Mouse (Mus musculus): ENCODE results near the gene Mrfap1.

The Mrfap1 gene

DNA sequence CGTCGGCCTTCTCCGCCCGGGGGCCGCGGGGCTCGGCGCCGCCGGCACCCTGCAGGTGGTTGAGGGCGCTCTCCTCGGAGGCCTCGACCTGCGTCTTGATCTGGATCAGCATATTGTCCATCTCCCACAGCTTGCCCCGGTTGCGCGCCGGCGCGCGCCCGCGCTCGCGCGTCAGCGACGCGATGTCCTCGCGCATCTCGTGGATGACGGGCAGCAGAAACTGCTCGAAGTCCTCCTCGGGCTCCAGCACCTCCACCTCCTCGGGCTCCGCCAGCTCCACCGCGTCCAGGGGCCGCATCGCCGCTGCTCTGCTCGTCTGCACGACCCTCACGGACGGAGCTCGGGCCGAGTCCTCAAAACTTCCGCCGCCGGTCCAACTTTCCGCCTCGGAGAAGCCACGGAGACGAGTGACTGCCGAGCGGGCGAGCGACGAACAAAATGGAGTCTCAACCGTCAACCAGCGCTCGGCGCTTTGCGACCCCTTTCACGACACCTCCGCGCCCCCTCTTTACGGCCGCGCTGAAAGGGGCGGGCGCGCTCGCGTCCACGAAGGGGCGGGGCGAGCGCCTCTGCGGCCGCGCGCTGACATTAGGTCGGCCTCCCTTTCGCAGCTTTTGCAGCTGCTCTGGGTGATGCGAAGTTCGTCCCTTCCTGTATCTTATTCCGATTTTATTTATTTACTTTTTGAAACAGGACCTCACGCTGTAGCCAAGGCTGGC is at the start of gene Mrfap1:
Mrfap1 (minus strand) TSS at position 477 of the 719 bp plus-strand sequence.
- peak; percentile 89 for DNase-seq

DNA sequence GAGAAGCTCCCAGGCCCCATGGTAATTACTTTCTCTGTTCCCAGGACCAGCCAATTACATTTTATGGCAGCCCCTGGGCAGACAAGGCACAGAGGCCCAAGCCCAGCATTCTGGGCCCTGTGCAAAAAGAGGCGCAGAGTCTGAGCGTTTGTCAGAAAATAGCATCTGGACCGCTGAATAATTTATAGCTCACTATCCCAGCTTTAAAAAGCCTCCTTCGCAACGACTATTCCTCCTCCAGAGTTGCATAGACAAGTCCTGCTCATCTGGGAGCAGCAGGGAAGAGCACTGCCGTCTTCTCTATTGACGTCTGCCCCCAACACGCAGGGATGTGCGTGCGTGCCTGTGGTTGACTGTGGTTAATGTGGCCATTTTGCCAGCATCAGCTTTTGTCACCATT is 47.9 kb upstream of the Mrfap1 start:
- DNase-seq = no peak

GRCm38 (mm10) chr5:36841701-36842100 is 45.1 kb upstream of the Mrfap1 start:
- no peak for DNase-seq

- DNase-seq = no peak
These were observed 43.5 kb upstream of the Mrfap1 start for GRCm38 (mm10) chr5:36840092-36840491.

DNA sequence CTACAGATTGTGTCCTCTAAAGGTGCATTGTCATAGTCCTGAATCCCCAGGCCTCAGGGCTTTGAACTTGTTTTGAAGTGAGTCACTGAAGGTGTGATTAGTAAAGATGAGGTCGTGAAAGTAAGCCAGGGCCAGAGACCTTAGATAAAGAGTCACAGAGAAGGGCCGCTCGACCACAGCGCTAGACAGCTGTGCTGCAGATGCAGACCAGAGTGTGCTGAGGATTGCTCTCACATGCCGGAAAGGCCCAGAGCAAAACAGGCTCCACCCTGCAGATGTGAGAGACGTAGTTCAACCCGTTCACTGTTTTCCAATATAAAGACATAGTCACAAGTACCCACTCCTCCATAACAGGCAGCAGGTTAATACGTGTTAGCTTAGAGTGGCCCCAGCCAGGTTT is 43.0 kb upstream of the Mrfap1 start:
- DNase-seq = no peak

GRCm38 (mm10) chr5:36839032-36839431 is 42.5 kb upstream of the Mrfap1 start:
- no peak for DNase-seq

- peak in 1 of 2 experiments; percentile 14 for DNase-seq
These were observed 39.4 kb upstream of the Mrfap1 start for GRCm38 (mm10) chr5:36835933-36836332.

- DNase-seq = no peak
These were observed 34.7 kb upstream of the Mrfap1 start for GRCm38 (mm10) chr5:36831272-36831671.

GRCm38 (mm10) chr5:36829913-36830879 is 33.6 kb upstream of the Mrfap1 start, which contains the start of gene Man2b2:
Gene Man2b2, minus strand, starts transcription at chr5:36830653.
- DNase-seq = peak; percentile 70 to 75

DNA sequence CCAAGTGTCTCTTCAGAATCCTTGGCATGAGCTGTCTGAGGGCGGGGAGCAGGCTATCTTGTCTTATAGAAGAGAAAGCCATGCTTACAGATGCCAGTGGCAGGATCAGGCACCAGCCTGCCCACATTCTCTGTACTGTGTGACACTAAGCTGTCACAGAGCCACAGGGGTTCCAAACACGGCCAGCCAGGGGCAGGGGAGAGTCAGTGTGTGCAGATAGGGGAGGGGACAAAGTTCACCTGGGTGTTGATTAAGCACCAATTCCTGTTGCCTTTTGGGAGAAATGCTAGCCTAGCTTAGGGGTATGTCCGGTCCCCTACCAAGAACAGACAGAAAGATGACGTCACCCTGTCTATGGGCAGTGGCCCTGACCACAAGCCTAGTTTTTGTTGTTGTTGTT is 32.5 kb upstream of the Mrfap1 start:
- no peak for DNase-seq

DNA sequence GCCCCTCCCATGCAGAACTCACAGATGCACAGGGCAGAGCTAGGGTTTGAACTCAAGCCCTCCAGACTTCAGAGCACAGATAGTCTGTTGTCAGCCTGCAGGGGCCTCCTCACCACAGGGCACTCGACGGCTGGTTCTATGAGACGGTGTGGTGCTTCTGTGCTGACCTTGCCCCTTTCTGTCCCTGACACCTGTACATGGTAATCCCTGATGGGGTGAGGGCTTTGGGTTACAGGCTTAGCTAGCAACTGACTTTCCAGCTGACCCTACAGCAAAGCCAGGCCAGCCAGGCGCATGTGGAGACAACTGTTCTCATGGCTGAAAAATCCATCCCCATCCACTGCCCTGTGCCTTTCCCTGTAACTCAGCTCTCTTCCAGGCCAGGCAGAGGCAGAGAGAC is 26.3 kb upstream of the Mrfap1 start:
- no peak for DNase-seq

DNA sequence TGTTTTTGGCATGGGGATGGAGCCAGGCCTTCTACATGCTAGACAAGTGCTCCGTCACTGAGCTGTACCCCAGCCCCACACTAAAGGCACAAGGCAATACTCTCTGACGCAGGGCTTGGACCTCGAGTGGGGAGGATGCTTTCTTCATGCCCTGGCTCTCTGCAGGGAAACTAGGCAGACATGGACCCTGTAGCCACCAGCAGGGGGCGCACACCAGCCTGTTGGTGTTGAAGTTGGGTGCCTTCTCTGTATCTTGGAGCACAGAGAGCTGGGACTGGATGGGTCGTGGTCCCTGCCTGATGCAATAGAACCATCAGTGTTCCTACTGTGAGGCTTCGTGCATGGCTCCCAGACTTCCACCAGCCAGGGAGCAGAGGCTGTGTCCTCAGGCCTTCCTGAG is 23.6 kb upstream of the Mrfap1 start:
- DNase-seq = peak in 1 of 2 experiments; percentile 24

DNA sequence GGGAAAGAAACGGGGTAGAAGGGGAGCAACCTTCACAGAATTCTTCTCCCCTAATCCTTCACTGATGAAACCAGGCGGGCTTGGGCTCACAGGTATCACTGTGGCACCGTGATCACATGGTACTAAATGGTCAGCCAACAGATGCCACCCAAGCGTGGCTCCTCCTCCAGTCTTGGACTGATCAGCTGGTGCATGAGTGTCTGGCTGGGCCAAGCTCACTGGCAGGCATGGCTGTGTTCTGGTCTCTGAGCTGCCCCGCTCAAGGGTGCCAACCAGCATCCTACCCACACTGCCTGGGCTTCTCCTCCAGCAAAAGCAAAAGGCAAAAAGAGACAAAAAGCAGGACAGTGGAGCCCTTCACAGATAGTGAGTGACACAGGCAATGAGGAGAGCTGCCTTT is 23.2 kb upstream of the Mrfap1 start:
- no peak for DNase-seq

DNA sequence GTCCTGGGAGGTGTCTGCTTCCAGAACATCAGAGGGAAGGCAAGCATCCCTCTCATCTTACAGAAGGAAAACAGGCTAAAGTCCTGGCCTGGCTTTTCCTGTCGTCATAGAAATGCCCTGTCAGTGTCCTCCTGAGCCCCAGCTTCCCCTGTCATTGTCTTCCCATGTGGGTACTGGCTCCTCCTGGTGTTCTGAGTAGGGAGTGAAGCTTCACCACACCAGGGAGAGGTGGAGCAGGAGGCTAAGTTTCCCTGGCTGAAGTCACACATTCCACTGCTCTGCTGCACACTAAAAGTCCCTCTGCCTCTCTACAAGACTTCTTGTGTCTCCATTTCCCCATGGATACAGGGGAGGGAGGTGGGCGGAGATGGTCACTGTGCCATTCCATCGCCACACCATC is 21.2 kb upstream of the Mrfap1 start:
- DNase-seq = no peak

- DNase-seq = no peak
These were observed 18.0 kb upstream of the Mrfap1 start for GRCm38 (mm10) chr5:36814554-36814953.

DNA sequence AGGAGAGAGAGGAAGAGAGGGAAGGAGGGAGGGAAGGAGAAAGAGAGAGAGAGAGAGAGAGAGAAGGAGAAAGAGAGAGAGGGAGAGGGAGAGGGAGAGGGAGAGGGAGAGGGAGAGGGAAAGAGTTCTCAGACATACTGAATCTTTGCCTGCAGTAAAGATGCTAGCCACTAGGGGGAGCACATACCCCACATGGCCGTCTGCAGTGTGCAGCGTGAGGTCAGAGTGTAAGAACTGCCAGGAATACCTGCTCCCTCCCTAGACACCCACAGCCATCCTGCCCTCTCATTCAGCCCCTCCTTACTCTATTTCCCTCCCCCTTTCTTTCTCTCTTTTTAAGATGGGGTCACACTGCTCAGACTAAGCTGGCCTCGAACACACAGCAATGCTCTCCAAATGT is 14.8 kb upstream of the Mrfap1 start:
- DNase-seq = no peak

DNA sequence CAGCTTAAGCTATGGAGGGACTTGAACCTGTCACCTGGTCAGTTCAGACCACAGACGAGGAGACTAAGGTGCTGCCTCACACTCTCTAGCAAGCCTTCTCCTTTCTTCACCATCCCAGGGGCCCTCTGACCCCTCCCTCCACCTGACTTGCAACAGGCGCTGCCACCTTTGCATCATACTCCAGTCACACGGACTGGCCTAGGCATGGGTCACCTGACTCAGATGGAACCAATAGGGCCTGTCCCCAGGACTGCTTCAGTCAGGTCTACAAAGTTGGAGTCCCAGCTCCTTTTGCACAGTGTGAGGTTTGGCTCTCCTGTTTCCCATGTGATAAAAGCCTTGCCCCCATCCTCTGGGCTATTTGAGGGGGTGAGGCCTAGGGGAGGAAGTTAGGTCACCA is 14.1 kb upstream of the Mrfap1 start:
- no peak for DNase-seq

GRCm38 (mm10) chr5:36809123-36809522 is 12.6 kb upstream of the Mrfap1 start:
- DNase-seq = no peak

- no peak for DNase-seq
These were observed 10.5 kb upstream of the Mrfap1 start for GRCm38 (mm10) chr5:36807106-36807505.

DNA sequence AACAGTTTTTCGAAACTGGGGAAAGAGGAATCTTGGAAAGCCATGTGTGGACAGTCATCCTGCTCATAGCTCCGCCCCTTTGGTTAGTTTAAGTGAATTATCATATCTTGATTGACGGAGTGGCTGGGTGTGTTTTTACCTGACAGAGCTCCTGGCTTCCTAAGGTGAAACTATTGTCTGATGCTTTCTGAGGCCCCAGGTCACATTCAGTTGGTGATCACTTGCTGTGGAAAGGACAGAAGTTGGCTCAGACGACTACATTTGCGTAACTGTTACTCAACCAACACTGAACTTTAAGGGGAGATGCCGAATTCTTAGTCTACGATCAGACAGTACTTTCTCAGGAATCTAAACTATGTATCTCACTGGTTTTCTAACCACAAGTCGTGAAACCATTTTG is 719 bp upstream of the Mrfap1 start:
- no peak for DNase-seq

DNA sequence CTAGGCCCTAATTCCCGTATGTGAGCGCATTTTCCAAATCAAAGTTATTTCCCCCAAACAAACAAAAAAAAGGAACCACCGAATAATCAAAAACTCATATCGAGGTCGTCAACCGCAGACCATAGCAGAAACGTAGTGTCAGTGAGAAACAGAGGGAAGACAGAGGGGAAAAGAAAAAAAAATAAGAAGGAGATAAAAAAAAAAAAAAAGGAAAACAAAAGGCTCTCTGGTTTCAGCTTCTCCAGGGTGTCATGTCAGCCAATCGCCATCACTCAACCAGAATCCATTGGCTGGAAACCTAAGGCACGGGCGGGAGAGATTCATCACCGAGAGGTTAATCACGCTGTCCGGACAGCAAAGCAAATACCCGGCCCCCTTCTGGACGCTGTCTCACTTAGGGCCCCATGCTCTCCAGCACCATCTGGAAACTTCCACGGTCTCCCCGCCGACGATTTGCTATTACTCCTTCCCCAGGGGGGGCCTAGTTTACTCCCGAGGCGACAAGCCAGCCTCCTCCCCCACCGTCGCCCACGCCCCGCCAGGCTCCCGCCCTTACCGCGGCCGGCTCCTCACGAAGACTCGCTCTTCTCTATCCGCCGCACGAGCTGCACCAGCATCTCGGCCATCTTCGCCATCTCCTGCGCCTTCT is 801 bp downstream of the Mrfap1 start:
- peak; percentile 52 to 61 for DNase-seq

GRCm38 (mm10) chr5:36791861-36792260 is 4.7 kb downstream of the Mrfap1 start:
- no peak for DNase-seq

GRCm38 (mm10) chr5:36786052-36786451 is 10.5 kb downstream of the Mrfap1 start:
- DNase-seq = no peak
